Mouse (Mus musculus) layer of hippocampus, adult 2 months (tissue): ENCODE measurements around the gene Sdc1. TPM values are rescaled to one million over a fixed set of nuclear protein-coding genes. Genes with fewer than 3 reads are reported as not detected.
A peak's percentile ranks its signal among the peaks of the same experiment; 100 is the strongest.

Experiments
- DNase-seq, 2 experiments: peaks; one replicate each; pipeline ENCODE4 v3.0.0; 2022; ENCODE audit warnings: low spot score in 2 of 2
- H3K27ac ChIP-seq: fragments of 200-600 bp; 2 replicates; pipeline ENCODE4 v1.8.1; 2022
- H3K4me3 ChIP-seq: fragments of 200-600 bp; 2 replicates; pipeline ENCODE4 v1.8.1; 2022; ENCODE audit warnings: mild to moderate bottlenecking
- CTCF ChIP-seq: fragments of 200-600 bp; conservative IDR thresholded peaks from 2 replicates; pipeline ENCODE4 v1.8.1; 2022; ENCODE audit warnings: antibody characterized with exemption, mild to moderate bottlenecking, moderate library complexity
- total RNA-seq, 2 experiments: library from RNA; stranded (reverse); gene quantifications; 2 replicates each; pipeline ENCODE4 v1.2.3; 2021

The Sdc1 gene
- total RNA-seq, 2 experiments from 2014 or later, result 0.69 to 0.93 TPM

DNA sequence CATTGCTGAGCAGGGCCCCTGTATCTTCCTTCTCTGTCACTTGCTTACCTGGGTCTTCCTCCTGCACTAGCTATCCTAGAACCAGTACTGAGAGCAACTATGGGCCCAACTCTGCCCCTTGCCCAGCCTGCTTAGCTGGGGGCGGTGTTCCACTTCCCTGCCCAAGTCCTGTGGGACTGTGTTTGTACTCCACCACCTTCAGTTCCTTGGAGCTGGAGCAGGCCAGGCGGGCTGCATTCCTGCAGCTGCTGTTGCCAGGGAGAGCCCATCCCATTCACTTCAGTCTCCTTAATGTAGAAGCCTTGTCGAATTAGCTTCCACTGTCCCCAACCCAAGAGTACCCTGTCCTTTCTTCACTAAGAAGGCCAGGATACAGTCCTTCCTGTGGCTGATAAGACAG lies 17.3 kb downstream of the Sdc1 start:
- no peak for TF ChIP-seq CTCF
- Histone ChIP-seq H3K4me3 (no peak overlapping the region), H3K27ac (no peak overlapping the region)
- no peak for DNase-seq

DNA sequence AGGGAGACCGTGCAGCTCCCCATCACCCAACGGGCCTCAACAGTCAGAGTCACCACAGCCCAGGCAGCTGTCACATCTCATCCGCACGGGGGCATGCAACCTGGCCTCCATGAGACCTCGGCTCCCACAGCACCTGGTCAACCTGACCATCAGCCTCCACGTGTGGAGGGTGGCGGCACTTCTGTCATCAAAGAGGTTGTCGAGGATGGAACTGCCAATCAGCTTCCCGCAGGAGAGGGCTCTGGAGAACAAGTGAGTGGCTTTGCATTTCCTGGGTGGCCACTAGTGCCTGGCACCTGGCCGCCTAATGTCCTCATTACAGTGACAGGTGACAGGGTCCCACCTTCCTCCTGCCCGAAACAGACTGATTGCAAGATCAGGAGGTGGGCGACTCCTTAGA lies 19.5 kb downstream of the Sdc1 start:
- DNase-seq, result no peak
- no peak overlapping the region for H3K4me3 ChIP-seq
- no peak for TF ChIP-seq CTCF
- no peak overlapping the region for H3K27ac ChIP-seq

DNA sequence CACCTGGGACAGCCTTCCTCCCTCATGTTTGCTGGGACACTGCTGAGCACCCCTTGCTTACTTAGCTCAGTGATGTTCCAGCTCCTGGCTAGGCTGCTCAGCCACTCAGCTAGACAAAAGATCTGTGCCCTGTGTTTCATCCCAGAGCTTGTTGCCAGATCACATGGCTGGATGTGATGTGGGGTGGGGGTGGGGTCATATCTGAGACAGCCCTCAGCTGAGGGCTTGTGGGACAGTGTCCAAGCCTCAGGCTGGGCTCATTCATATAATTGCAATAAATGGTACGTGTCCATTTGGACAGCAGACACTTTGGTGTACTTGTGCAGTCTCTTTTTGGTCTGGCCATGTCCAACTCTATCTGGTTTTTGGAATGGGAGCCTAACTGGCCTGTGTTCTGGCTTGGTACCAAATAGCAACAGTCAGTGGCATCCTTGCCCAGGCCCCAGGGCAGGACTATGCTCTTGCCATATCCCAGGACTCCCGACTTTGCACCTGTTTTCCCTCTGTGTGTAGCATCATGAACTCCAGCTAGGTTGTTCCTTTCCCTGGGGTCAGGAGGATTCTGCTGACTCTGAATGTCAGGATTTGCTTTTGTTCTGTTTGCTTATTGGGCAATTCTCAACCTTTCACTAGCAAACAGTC lies 22.4 kb downstream of the Sdc1 start:
- H3K27ac ChIP-seq, result no peak overlapping the region
- no peak overlapping the region for H3K4me3 ChIP-seq
- no peak for TF ChIP-seq CTCF
- DNase-seq, result no peak

DNA sequence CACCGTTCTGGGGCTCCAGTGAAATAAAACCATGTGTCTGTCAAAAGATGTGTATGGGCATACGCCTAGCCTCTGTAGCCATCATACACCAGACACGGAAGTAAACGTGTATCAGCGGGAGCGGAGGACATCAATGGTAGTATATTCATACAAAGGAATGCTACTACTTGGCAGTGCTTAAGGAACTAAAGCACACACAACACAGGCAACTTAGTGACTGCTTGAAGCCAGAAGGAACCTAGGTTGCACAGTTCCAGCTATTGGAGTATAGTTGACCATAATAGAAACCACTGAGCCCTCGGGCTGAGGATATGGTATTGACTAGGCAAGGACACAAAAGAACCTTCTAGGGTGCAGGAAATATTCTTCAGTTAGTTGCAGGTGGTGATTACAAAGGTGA lies 26.8 kb downstream of the Sdc1 start:
- DNase-seq, result no peak
- H3K27ac ChIP-seq, result no peak overlapping the region
- no peak for TF ChIP-seq CTCF

DNA sequence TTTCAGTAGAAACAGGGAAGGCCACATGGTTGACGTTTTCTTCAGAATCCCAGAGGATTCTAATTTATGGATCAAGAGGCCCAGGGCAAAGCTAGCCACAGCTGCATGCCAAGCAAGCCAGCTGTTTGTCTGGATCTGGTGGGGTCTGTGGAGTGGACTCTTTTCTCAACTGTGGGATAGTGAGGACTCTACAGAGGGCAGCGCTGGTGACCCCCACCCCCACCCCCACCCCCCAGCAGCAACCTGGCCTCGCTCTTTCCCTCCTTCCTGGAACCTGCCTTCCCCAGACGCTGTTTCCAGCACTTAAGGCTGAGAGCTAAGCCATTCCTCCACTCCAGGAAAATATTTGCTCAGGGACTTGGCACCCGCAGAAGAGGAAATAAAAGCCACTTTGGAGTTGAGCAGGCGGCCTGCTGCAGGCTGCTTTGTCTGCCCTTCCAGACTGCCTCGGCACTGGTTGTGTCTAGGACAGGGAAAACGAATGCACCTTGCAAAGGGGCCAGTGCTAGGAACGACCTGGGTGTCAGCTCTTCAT lies 27.4 kb downstream of the Sdc1 start:
- no peak for TF ChIP-seq CTCF
- no peak overlapping the region for H3K4me3 ChIP-seq
- DNase-seq, result no peak
- H3K27ac ChIP-seq, result no peak overlapping the region

More for the DNA sequence above, 26.8 kb downstream of the Sdc1 start:
- H3K4me3 ChIP-seq, result no peak overlapping the region

DNA sequence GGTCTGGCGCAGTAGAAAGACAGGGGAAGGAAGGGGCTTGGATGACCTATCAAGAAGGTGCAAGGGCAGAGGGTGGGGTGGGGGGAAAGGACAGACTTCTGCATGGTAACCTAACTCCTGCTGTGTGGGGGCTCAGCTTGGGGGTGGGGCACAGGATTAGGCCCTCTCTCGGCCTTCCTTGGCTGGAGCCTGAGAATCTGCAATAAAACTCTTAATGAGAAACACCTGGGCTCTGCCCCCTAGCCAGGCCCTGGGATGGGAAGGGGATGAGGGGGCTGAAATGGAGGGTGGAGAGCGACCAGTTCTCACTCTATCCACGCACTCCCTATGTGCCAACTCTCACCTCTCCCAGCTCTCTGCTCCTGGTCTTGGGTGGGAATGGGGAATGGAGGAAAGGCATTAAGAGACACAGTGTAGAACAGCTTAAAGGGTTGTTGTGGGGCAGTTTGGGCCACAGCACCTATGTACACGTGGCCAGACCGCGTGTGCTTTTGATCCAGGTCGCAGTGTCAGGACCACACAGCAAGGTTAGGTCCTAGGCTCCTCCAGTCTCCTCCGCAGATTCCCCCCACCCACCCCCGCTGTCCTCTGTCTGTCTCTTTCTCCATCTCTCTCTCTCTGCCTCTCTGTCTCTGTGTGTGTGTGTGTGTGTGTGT lies 32.4 kb downstream of the Sdc1 start:
- Histone ChIP-seq H3K27ac (no peak overlapping the region), H3K4me3 (no peak overlapping the region)
- no peak for TF ChIP-seq CTCF
- DNase-seq, result no peak

DNA sequence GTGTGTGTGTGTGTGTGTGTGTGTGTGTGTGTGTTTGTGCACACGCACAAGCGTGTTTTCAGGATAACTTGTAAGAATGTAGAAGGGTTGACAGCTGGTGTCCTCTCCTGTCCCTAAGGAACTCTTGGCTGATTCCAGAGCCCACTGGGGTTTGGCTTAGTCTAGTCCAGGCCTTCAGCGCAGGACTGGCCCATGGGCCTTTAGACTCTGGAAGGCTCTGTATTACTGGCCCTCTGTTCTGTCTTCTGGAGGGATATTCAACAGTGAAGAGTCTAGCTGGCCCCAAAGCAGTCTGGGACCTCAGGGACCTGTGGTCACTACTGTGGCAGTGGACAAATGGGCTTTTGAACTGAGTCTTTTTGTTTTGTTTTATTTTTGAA lies 32.9 kb downstream of the Sdc1 start:
- Histone ChIP-seq H3K27ac (no peak overlapping the region), H3K4me3 (no peak overlapping the region)
- no peak for DNase-seq
- TF ChIP-seq CTCF, result no peak

DNA sequence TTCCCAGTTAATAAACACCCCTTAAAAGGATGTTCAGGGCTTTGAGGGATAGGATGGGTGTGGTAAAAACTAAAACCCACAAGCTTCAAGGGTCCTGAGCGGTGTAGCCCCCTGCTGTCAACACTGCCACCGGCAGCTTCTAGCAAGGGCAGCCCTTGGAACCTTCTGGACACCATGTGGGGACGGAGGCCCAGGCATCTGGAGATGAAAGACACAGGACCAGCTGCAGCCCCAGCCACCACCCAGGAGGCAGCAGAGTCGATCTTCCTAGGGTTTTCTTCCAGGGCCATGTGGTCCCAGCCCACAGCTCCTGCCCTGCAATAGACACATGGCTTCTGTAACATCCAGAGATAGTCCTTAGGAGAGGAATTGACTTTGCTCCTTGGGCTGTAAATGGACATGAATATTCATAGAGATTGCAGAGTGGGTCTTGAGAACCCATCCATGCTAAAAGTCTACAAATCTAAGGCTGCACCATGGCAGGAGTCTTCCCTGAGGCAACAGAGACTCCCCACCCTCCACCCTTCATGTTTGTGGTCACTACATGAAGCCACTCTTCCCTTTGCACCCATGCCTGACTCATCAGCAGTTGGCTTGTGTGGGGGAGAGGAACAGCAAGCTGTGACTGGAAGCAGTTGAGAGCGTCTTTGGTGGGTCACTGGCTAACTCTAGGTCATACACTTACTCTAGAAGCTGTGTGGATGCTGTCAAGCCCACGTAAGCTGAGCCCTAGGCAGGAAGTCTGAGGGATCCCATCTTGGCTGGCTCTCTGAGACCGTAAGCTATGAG lies 34.0 kb downstream of the Sdc1 start:
- Histone ChIP-seq H3K4me3 (no peak overlapping the region), H3K27ac (no peak overlapping the region)
- no peak for TF ChIP-seq CTCF
- no peak for DNase-seq

DNA sequence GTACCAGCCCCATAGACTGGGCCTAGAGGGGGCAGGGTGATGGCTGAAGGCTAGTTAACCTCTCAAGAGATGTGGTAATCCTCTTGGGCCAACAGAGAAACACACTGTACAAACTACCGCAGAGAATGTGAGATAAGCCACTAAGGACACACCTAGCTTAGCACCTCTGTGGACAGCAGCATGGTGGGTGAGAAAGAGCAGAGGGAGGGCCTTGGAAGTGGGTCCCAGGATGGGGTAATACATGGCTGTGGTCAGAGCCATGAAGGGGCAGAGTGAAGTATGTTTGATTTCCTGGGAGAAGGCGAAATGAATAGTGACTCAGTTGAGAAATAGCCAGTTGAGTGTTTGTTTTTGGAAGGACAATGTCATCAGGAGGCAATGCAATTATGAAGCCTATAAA lies 38.0 kb downstream of the Sdc1 start:
- no peak for DNase-seq
- no peak overlapping the region for H3K4me3 ChIP-seq
- TF ChIP-seq CTCF, result no peak
- no peak overlapping the region for H3K27ac ChIP-seq

DNA sequence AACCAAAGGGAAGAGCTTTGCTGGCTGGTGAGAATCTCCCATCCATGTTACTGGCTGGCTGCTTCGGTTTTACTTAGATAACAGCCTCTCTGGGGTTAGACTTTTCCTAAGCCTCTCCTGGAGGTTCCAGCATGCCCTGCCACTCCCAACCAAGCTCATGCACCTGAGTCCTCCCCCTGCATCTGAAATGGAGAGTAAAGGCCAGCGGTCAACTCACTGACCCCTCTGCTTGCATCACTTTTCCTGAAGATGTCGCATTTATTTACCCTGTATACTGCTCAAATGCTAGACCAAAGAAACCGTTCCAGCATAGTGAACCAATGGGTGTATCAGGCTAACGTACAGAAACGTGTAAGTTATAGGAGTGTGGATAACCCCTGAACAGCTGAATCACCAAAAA lies 38.5 kb downstream of the Sdc1 start:
- no peak for DNase-seq
- H3K27ac ChIP-seq, result no peak overlapping the region
- no peak for TF ChIP-seq CTCF
- no peak overlapping the region for H3K4me3 ChIP-seq

DNA sequence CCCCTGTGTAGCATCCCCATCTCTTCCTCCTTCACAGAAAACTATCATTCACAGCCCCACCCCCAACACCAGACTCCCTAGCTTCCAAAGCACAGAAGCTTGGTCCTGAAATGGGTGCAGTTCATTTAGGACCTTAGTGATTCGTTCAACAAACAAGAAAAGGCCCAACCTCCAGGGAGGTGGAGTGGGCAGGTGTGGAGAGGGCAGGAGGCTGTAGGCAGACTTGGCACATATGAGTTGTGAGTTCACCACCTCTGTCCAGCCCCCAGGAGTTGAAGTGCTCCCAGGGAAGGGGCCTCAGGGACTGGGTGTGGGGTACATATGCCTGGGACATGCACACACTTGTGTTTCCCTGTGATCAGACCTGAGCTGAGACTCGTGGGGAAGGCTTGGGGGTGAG lies 39.8 kb downstream of the Sdc1 start:
- TF ChIP-seq CTCF, result no peak
- Histone ChIP-seq H3K27ac (no peak overlapping the region), H3K4me3 (no peak overlapping the region)
- no peak for DNase-seq

DNA sequence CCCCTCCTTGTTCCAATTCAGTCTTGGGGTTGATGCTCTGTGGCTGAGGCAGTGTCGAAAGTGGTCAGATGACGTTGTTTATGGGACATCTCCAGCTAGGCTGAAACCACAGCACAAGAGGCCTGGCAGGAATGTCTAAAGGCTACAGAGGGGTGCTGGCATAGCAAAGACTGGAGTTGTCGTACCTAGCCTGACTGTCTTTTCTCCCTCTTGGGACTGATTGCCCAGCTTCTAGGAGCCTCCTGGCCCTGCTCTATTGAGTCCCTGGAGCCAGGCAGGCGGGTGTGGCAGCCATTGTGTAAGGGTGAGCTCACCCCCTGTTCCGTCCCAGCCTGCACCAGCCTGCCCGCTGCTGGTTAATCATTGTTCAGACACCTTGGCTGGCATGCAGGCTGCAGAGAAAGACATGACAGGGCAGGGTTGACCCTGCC lies 40.3 kb downstream of the Sdc1 start:
- DNase-seq, result no peak
- Histone ChIP-seq H3K27ac (no peak overlapping the region), H3K4me3 (no peak overlapping the region)
- TF ChIP-seq CTCF, result 0 out of 2 replicates have a peak, but pooled peaks have one; percentile 21

DNA sequence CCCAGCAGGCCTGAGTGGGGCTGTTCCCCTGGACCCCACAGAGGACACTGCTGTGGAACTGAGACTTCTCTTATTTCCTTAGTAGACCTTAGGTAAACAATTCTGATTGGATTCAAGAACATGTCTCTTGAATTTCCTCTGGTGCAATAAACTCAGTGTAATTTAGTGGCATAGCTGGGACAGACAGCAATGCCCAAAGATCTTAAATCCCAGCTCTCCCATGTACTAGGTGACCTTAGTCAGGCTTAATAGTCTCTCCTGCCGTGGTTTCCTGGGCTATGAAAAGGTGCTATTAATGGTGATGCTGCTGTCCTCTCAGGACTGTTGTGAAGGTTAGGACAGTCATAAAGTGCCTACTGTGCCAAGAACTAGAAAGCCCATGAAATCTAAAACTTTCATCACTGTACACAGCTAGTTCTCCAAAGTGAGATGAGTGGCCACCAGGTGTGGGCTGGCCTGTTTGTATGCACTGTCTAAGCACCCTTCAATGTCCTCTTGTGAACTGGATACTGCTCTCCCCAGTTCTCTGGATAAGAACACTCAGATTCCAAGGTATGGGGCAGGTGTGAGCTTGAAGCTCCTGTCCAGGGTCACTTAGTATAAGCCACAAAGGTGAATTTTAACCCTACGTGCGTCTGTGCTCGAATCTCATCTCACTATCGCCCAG lies 40.9 kb downstream of the Sdc1 start:
- DNase-seq, result no peak
- Histone ChIP-seq H3K27ac (no peak overlapping the region), H3K4me3 (no peak overlapping the region)
- no peak for TF ChIP-seq CTCF
